Mouse (Mus musculus) C2C12 (cell line): ENCODE results near the gene Soat2. TPM values are rescaled to one million over a fixed set of nuclear protein-coding genes. Genes with fewer than 3 reads are reported as not detected.

Source experiments
- H3K27me3 ChIP-seq: one replicate; pipeline ENCODE4 v1.6.1; 2011; ENCODE audit not compliant: control insufficient read depth, insufficient read depth, insufficient read length
- H3K36me3 ChIP-seq: one replicate; pipeline ENCODE4 v1.6.1; 2011; ENCODE audit not compliant: control insufficient read depth, insufficient read depth
- H3K4me3 ChIP-seq: one replicate; pipeline ENCODE4 v1.5.1; 2011; ENCODE audit warnings: mild to moderate bottlenecking, control low read depth; ENCODE audit not compliant: poor library complexity, insufficient read depth, severe bottlenecking
- H3K79me2 ChIP-seq: one replicate; pipeline ENCODE4 v1.6.1; 2011; ENCODE audit not compliant: control insufficient read depth, insufficient read depth
- H3K79me3 ChIP-seq: one replicate; pipeline ENCODE4 v1.6.1; 2011; ENCODE audit warnings: low read depth, control low read depth
- H3ac ChIP-seq: one replicate; pipeline ENCODE3; 2011; ENCODE audit warnings: low read depth; ENCODE audit not compliant: control insufficient read depth, insufficient read length
- CEBPB ChIP-seq: IDR thresholded peaks from one replicate; pipeline ENCODE4 v1.6.1; 2011; ENCODE audit warnings: low read depth, mild to moderate bottlenecking, control low read depth, moderate library complexity
- CTCF ChIP-seq: IDR thresholded peaks from one replicate; pipeline ENCODE4 v1.5.1; 2011; ENCODE audit not compliant: control insufficient read depth, insufficient read depth, insufficient read length
- FOSL1 ChIP-seq: IDR thresholded peaks from one replicate; pipeline ENCODE4 v1.8.0; 2011; ENCODE audit warnings: mild to moderate bottlenecking, low read length; ENCODE audit not compliant: poor library complexity, insufficient read depth, severe bottlenecking
- MAX ChIP-seq: IDR thresholded peaks from one replicate; pipeline ENCODE4 v1.6.1; 2011; ENCODE audit warnings: mild to moderate bottlenecking, control low read depth
- MYOD1 ChIP-seq: IDR thresholded peaks from one replicate; pipeline ENCODE4 v1.6.1; 2011; ENCODE audit warnings: low read depth; ENCODE audit not compliant: control insufficient read depth, insufficient read length
- MYOG ChIP-seq: IDR thresholded peaks from one replicate; pipeline ENCODE4 v1.6.1; 2011; ENCODE audit not compliant: control insufficient read depth, insufficient read length; ENCODE audit errors: extremely low read depth
- USF1 ChIP-seq: IDR thresholded peaks from one replicate; pipeline ENCODE4 v1.6.1; 2011; ENCODE audit warnings: low read depth, mild to moderate bottlenecking, control low read depth, moderate library complexity
- polyA plus RNA-seq: library from polyadenylated mRNA; unstranded; fragments of >200 nt; fragmentation: generic; extraction: Trizol; gene quantifications from one replicate; pipeline ENCODE4 v1.2.1, GENCODE M21; 2012; ENCODE audit warnings: missing spikeins

The Soat2 gene
- polyA plus RNA-seq, 1 experiment: 0.06 TPM

GRCm38 (mm10) chr15:102165468-102166100 lies 15.3 kb downstream of the Soat2 start:
- TF ChIP-seq CEBPB (no peak), MYOG (no peak), FOSL1 (no peak)
- Histone ChIP-seq H3ac (no peak overlapping the region), H3K4me3 (no peak overlapping the region), H3K36me3 (no peaks in the 10 kb centered on the region), H3K79me2 (no peaks in the 10 kb centered on the region), H3K27me3 (no peaks in the 10 kb centered on the region), H3K79me3 (no peaks in the 10 kb centered on the region)

- no peak overlapping the region for H3ac ChIP-seq
- no peaks in the 10 kb centered on the region for H3K36me3 ChIP-seq
- H3K4me3 ChIP-seq: no peak overlapping the region
- TF ChIP-seq MYOD1 (peak; percentile 76), MAX (peak; percentile 16), FOSL1 (no peak)
- H3K27me3 ChIP-seq: no peaks in the 10 kb centered on the region
- no peaks in the 10 kb centered on the region for H3K79me3 ChIP-seq
- no peaks in the 10 kb centered on the region for H3K79me2 ChIP-seq
Observed at GRCm38 (mm10) chr15:102167620-102168021, 17.3 kb downstream of the Soat2 start.

GRCm38 (mm10) chr15:102169064-102169463 lies 18.7 kb downstream of the Soat2 start:
- H3K79me2 ChIP-seq: no peaks in the 10 kb centered on the region
- TF ChIP-seq CTCF: no peak
- no peak for TF ChIP-seq MYOG
- TF ChIP-seq FOSL1: no peak
- no peak for TF ChIP-seq MAX
- no peak for TF ChIP-seq CEBPB
- TF ChIP-seq USF1: no peak
- no peak for TF ChIP-seq MYOD1
- no peak overlapping the region for H3K4me3 ChIP-seq
- no peaks in the 10 kb centered on the region for H3K79me3 ChIP-seq
- H3K36me3 ChIP-seq: no peaks in the 10 kb centered on the region
- no peaks in the 10 kb centered on the region for H3K27me3 ChIP-seq
- no peak overlapping the region for H3ac ChIP-seq

- Histone ChIP-seq H3K79me2 (no peaks in the 10 kb centered on the region), H3ac (no peak overlapping the region), H3K4me3 (no peak overlapping the region), H3K79me3 (no peaks in the 10 kb centered on the region), H3K36me3 (no peaks in the 10 kb centered on the region), H3K27me3 (no peaks in the 10 kb centered on the region)
- TF ChIP-seq MYOD1: no peak
- no peak for TF ChIP-seq MYOG
- TF ChIP-seq USF1: no peak
- TF ChIP-seq CEBPB: no peak
- TF ChIP-seq FOSL1: no peak
- no peak for TF ChIP-seq CTCF
- no peak for TF ChIP-seq MAX
Observed at GRCm38 (mm10) chr15:102173581-102173980, 23.3 kb downstream of the Soat2 start.

- Histone ChIP-seq H3K79me3 (no peaks in the 10 kb centered on the region), H3K4me3 (no peak overlapping the region), H3ac (no peak overlapping the region), H3K79me2 (no peaks in the 10 kb centered on the region), H3K36me3 (no peaks in the 10 kb centered on the region), H3K27me3 (no peaks in the 10 kb centered on the region)
- TF ChIP-seq USF1 (no peak), CTCF (no peak), FOSL1 (no peak), MYOG (no peak), CEBPB (no peak), MYOD1 (no peak), MAX (no peak)
Observed at GRCm38 (mm10) chr15:102175736-102176319, 25.5 kb downstream of the Soat2 start.
